Mouse (Mus musculus) heart, adult 2 months (tissue): ENCODE measurements at regions not wholly inside any gene's neighbourhood (a gene's known extent, or its start where the extent isn't known, plus 50 kb on each side); places are given as distances from the start of the nearest gene placed in this dataset.

Source experiments
- DNase-seq, 2 experiments: peaks; one replicate each; pipeline ENCODE4 v3.0.0; 2021
- H3K27ac ChIP-seq: fragments of 200-600 bp; 2 replicates; pipeline ENCODE4 v1.8.1; 2022
- H3K27me3 ChIP-seq: fragments of 200-500 bp; 2 replicates; pipeline ENCODE4 v1.6.1; 2012; ENCODE audit warnings: mild to moderate bottlenecking, low read length, inconsistent platforms, mixed read lengths; ENCODE audit not compliant: control insufficient read depth, insufficient read depth
- H3K36me3 ChIP-seq: fragments of 200-500 bp; 2 replicates; pipeline ENCODE4 v1.6.1; 2012; ENCODE audit warnings: low read length, inconsistent platforms; ENCODE audit not compliant: control insufficient read depth, insufficient read depth
- H3K4me1 ChIP-seq: fragments of 200-500 bp; 2 replicates; pipeline ENCODE4 v1.6.1; 2011; ENCODE audit warnings: low read length; ENCODE audit not compliant: control insufficient read depth, insufficient read depth
- H3K4me3 ChIP-seq: fragments of 200-600 bp; 2 replicates; pipeline ENCODE4 v1.8.1; 2022
- H3K79me2 ChIP-seq: fragments of 200-500 bp; replicated peaks from 2 replicates; pipeline ENCODE4 v1.6.1; 2012; ENCODE audit warnings: mild to moderate bottlenecking, inconsistent platforms, low read length, moderate library complexity, mixed read lengths; ENCODE audit not compliant: control insufficient read depth, insufficient read depth
- H3K9ac ChIP-seq: fragments of 200-500 bp; 2 replicates; pipeline ENCODE4 v1.6.1; 2012; ENCODE audit warnings: low read depth, mild to moderate bottlenecking, control low read depth, inconsistent platforms, low read length, mixed read lengths
- CTCF ChIP-seq: fragments of 200-600 bp; IDR thresholded peaks from 2 replicates; pipeline ENCODE4 v1.8.1; 2022; ENCODE audit warnings: antibody characterized with exemption, mild to moderate bottlenecking, moderate library complexity
- EP300 ChIP-seq: fragments of 200-500 bp; IDR thresholded peaks from 2 replicates; pipeline ENCODE4 v1.6.1; 2011; ENCODE audit warnings: low read depth, low read length, control low read depth; ENCODE audit not compliant: insufficient read depth
- POLR2A ChIP-seq: fragments of 200-500 bp; IDR thresholded peaks from 2 replicates; pipeline ENCODE4 v1.6.1; 2011; ENCODE audit warnings: mild to moderate bottlenecking, low read depth, low read length, control low read depth; ENCODE audit not compliant: insufficient read depth
- WGBS: fragments of 180-500 bp; shearing (Covaris S2); methylation state at CpG from one replicate; pipeline ENCODE4 v1.1.7; 2018; 5-methylcytosine and 5-hydroxymethylcytosine counted together
- intact Hi-C: fragments of 180-260 bp; cut with DNase I; formaldehyde crosslinking; loops from one replicate; pipeline ENCODE4 v1.15.1; 2025

DNA sequence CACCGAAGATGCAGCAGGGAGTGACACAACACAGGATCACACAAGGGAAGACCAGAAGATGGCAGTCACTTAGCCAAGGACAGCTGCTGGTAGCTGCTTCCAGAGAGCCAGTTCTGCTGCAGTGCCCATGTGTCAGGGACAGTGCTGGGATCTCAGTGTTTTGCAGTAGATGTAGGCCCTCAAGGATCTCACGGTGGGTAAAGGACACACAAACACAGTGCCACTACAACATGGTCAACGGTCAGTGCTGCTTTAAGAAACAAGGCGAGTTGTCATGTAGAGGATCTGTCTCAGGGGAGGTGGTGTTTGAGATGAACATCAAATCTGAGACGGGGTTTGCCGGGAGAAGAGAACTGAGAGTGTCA, 80.5 kb upstream of the Cpsf6 start:
- no peak overlapping the region for H3K27ac ChIP-seq
- H3K36me3 ChIP-seq = no peaks in the 10 kb centered on the region
- H3K79me2 ChIP-seq = no peaks in the 10 kb centered on the region
- intact Hi-C loops = no loop called here
- H3K4me1 ChIP-seq = no peaks in the 10 kb centered on the region
- DNase-seq = no peak
- WGBS = 90% methylated on average over 6 of the region's 6 CpGs
- no peak overlapping the region for H3K9ac ChIP-seq
- H3K27me3 ChIP-seq = no peaks in the 10 kb centered on the region
- TF ChIP-seq EP300 (no peak), CTCF (no peak), POLR2A (no peak)
- H3K4me3 ChIP-seq = no peak overlapping the region

- H3K4me1 ChIP-seq = no peaks in the 10 kb centered on the region
- no peak overlapping the region for H3K4me3 ChIP-seq
- no peak for TF ChIP-seq EP300
- TF ChIP-seq POLR2A = no peak
- TF ChIP-seq CTCF = no peak
- no peak overlapping the region for H3K27ac ChIP-seq
- no peak for DNase-seq
- H3K27me3 ChIP-seq = no peaks in the 10 kb centered on the region
- H3K36me3 ChIP-seq = no peaks in the 10 kb centered on the region
- no peaks in the 10 kb centered on the region for H3K79me2 ChIP-seq
- intact Hi-C loops = no loop called here
- 90% methylated on average over 10 of the region's 10 CpGs for WGBS
- no peak overlapping the region for H3K9ac ChIP-seq
These were observed 80.0 kb upstream of the Cpsf6 start for GRCm38 (mm10) chr10:117459651-117460365.

- WGBS = 41% methylated on average over 2 of the region's 2 CpGs
- intact Hi-C loops = no loop called here
- H3K27ac ChIP-seq = no peak overlapping the region
These were observed 79.2 kb upstream of the Cpsf6 start for GRCm38 (mm10) chr10:117459041-117459475.

GRCm38 (mm10) chr10:117458271-117459040, 78.6 kb upstream of the Cpsf6 start:
- H3K4me1 ChIP-seq = no peaks in the 10 kb centered on the region
- WGBS = 88% methylated on average over 11 of the region's 11 CpGs
- H3K4me3 ChIP-seq = no peak overlapping the region
- H3K27me3 ChIP-seq = no peaks in the 10 kb centered on the region
- intact Hi-C loops = no loop called here
- no peak for DNase-seq
- no peak for TF ChIP-seq POLR2A
- no peak overlapping the region for H3K27ac ChIP-seq
- H3K79me2 ChIP-seq = no peaks in the 10 kb centered on the region
- no peaks in the 10 kb centered on the region for H3K36me3 ChIP-seq
- H3K9ac ChIP-seq = no peak overlapping the region

More at GRCm38 (mm10) chr10:117459041-117459475, 79.2 kb upstream of the Cpsf6 start:
- TF ChIP-seq POLR2A = no peak
- TF ChIP-seq EP300 = no peak
- no peak for TF ChIP-seq CTCF
- H3K4me3 ChIP-seq = no peak overlapping the region
- no peaks in the 10 kb centered on the region for H3K4me1 ChIP-seq
- DNase-seq = no peak
- no peak overlapping the region for H3K9ac ChIP-seq
- H3K79me2 ChIP-seq = no peaks in the 10 kb centered on the region
- H3K27me3 ChIP-seq = no peaks in the 10 kb centered on the region
- H3K36me3 ChIP-seq = no peaks in the 10 kb centered on the region

DNA sequence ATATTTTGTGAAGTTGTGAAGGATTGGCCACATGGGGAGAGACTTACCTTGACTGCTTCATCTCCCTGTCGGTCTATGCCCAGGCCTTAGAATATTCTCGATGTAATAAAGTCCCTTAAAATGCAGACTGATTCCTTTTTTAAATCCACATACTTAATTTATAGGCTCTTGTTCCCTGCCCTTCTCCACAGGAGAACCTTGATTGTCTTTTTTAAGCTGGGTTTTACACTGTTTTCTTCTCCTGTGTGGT, 77.8 kb upstream of the Cpsf6 start:
- intact Hi-C loops = no loop called here
- WGBS = 74% methylated on average over 2 of the region's 2 CpGs
- no peak overlapping the region for H3K27ac ChIP-seq
- no peak for DNase-seq
- H3K4me1 ChIP-seq = no peaks in the 10 kb centered on the region
- TF ChIP-seq CTCF = no peak
- no peak for TF ChIP-seq EP300
- TF ChIP-seq POLR2A = no peak
- H3K27me3 ChIP-seq = no peaks in the 10 kb centered on the region
- no peaks in the 10 kb centered on the region for H3K79me2 ChIP-seq
- no peaks in the 10 kb centered on the region for H3K36me3 ChIP-seq
- H3K9ac ChIP-seq = no peak overlapping the region
- no peak overlapping the region for H3K4me3 ChIP-seq

DNA sequence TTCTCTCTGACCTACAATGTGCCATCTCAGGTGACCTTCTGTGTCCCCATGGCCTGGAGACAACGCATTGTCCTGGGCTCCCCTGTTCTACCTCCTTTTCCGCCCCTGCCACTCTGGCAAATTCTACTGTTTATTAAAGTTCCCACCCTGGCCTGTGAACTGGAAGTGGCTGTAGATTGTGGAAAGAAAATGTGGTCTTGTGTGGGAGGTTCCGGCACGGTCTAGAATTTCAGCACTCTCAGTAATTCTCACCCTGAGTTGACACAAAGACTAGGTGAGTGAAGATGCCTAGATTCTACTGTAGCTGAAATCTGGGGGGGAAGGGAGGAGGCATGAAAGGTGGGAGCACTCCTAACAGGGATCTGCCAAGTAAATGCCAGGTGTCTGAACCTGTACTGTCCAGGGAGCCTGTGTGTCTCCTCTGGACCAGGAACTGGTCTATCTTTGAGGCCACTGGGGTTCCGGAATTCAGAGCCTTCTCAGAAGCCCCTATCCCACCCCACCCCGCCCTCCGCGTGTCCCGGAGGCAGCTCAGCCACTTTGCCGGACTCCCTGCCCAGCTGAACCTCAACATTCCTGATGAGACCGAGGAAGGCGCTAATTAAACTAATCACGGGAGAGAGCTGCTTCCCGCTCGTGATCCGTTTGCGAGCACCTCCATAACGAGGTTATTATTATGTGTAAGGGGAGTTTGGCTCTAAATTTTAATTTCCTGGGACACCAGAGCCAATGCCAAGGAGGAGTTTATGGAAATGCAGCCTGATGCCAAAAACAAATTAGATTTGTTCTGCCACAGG, 77.3 kb upstream of the Cpsf6 start:
- intact Hi-C loops = no loop called here
- no peak overlapping the region for H3K9ac ChIP-seq

More for the DNA sequence above, 77.3 kb upstream of the Cpsf6 start:
- Histone ChIP-seq H3K27me3 (no peaks in the 10 kb centered on the region), H3K27ac (no peak overlapping the region), H3K36me3 (no peaks in the 10 kb centered on the region), H3K4me1 (peaks cover 1% of the 10 kb centered on the region; the same call in 1 of the 2 replicates), H3K4me3 (no peak overlapping the region), H3K79me2 (no peaks in the 10 kb centered on the region)
- WGBS = 65% methylated on average over 18 of the region's 18 CpGs
- DNase-seq = no peak
- TF ChIP-seq CTCF (no peak), EP300 (no peak), POLR2A (no peak)
